Mouse (Mus musculus) G1E (cell line): ENCODE data around the gene Zfp644. TPM values are rescaled to one million over a fixed set of nuclear protein-coding genes. Genes with fewer than 3 reads are reported as not detected.

ENCODE experiments used
- ATAC-seq: 2 replicates; pipeline ENCODE4 v1.8.0; 2016; ENCODE audit warnings: mild to moderate bottlenecking; ENCODE audit not compliant: insufficient number of reproducible peaks, poor library complexity, low FRiP score, severe bottlenecking; ENCODE audit errors: extremely low read depth
- DNase-seq: peaks from one replicate; pipeline ENCODE4 v3.0.0; 2012; ENCODE audit warnings: low spot score
- H3K27me3 ChIP-seq: 2 replicates; pipeline ENCODE4 v1.6.1; 2012; ENCODE audit warnings: mild to moderate bottlenecking, low read length, inconsistent platforms; ENCODE audit not compliant: insufficient read depth
- H3K36me3 ChIP-seq: replicated peaks from 2 replicates; pipeline ENCODE3; 2012; ENCODE audit warnings: mild to moderate bottlenecking, inconsistent platforms
- H3K4me1 ChIP-seq: 2 replicates; pipeline ENCODE4 v1.6.1; 2012; ENCODE audit warnings: low read depth, low read length, inconsistent platforms, mixed read lengths; ENCODE audit not compliant: insufficient read depth
- H3K4me3 ChIP-seq: 2 replicates; pipeline ENCODE4 v1.5.1; 2012; ENCODE audit warnings: low read depth, mild to moderate bottlenecking, inconsistent platforms, low read length, moderate library complexity, mixed read lengths
- H3K9me3 ChIP-seq: replicated peaks from 2 replicates; pipeline ENCODE4 v1.6.1; 2012; ENCODE audit warnings: inconsistent platforms
- CTCF ChIP-seq: IDR thresholded peaks from 2 replicates; pipeline ENCODE4 v1.5.1; 2012; ENCODE audit warnings: low read depth, low read length, inconsistent platforms, mixed read lengths
- GATA1 ChIP-seq: IDR thresholded peaks from 2 replicates; pipeline ENCODE4 v1.6.1; 2012; ENCODE audit warnings: borderline replicate concordance, low read length, inconsistent platforms, mixed read lengths
- GATA2 ChIP-seq: IDR thresholded peaks from 2 replicates; pipeline ENCODE4 v1.6.1; 2012; ENCODE audit warnings: low read depth, low read length, inconsistent platforms, borderline replicate concordance
- POLR2AphosphoS5 ChIP-seq: IDR thresholded peaks from 2 replicates; pipeline ENCODE4 v1.6.1; 2012; ENCODE audit warnings: low read depth, low read length, inconsistent platforms; ENCODE audit not compliant: insufficient replicate concordance
- TAL1 ChIP-seq: conservative IDR thresholded peaks from 2 replicates; pipeline ENCODE4 v1.6.1; 2012; ENCODE audit warnings: low read depth, low read length, inconsistent platforms, mixed read lengths
- polyA plus RNA-seq: library from polyadenylated mRNA; stranded (reverse); fragments of >175 nt; gene quantifications from 2 replicates; pipeline ENCODE4 v1.2.3, GENCODE M21; 2012
- total RNA-seq, 2 experiments: library from RNA; stranded (forward) in 1 of 2; stranded (reverse) in 1 of 2; fragments of 200-1000 nt in 1 of 2; fragments of >200 nt in 1 of 2; fragmentation: Nextera tagmentation in 1 of 2; gene quantifications; 2 replicates each; pipeline ENCODE4 v1.2.3; 2014 to 2017

Gene Zfp644
- total and polyA plus RNA-seq, 3 experiments, result 13.9 to 97.8 (median 83.8) TPM

DNA sequence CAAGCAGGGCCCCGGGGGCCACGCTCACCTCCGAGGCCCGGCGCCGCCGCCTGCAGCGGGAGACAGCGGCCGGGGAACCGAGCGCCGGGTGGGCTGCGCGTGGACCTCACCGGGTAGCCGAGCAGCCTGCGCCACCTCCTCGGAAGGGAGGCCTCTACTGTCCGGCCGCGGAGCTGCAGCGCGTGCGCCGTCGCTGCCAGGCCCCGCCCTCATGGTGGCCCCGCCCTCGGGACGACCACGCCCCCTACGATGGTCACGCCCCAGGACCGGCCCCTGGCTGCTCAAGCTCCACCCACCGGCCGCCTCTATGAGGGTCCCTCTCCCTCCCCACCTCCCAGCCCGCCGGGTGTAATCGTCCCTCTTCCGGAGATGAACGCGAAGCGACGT, 122.5 kb downstream of the Zfp644 start:
- ATAC-seq, result no peak
- no peak for TF ChIP-seq POLR2AphosphoS5
- TF ChIP-seq GATA1, result no peak
- no peak for TF ChIP-seq TAL1
- TF ChIP-seq GATA2, result no peak
- no peak for TF ChIP-seq CTCF
- no peaks in the 10 kb centered on the region for H3K36me3 ChIP-seq
- peaks cover 11% of the 10 kb centered on the region for H3K9me3 ChIP-seq
- no peak overlapping the region; the same call in 1 of the 2 replicates for H3K4me3 ChIP-seq
- no peaks in the 10 kb centered on the region for H3K27me3 ChIP-seq
- DNase-seq, result no peak
- no peaks in the 10 kb centered on the region for H3K4me1 ChIP-seq

DNA sequence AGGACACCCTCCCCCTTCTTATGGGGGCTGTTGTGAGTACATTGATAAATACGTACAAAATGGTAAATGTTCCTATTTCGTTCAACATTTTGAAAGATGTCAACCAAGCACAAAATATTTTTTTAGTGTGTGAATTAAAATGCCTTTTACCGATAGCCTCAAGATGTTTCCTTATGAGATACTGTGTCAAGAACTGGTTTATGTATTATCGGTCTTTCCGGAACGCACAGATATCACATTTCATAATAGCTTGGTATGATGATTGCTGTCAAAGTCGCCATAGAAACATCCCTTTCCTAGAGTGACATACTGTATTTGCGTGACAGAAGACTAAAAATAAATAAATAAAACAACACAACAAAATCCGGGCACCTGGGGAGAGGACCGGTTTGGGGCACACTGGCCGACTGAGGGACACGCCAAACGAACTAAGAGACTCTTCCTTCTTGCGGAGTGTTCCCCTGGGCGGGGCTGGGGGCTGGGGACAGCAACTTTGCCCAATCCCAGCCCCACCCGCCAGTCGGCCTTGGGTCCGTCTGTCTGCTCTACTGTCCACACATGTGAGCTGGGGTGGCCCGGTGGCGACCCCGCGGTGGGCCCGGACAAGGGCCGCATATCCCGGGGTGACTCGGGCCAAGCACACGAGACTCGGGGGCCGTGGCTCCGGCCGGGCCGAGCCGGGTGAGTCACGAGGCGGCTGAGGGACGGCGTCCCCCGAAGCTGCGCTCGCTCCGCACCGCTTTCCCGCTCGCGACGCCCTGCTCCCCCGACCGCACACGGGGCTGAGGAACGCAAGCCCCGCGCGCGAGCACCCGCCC, 123.1 kb downstream of the Zfp644 start:
- Histone ChIP-seq H3K27me3 (no peaks in the 10 kb centered on the region), H3K4me3 (no peak overlapping the region; the same call in 1 of the 2 replicates), H3K4me1 (no peaks in the 10 kb centered on the region), H3K9me3 (peaks cover 11% of the 10 kb centered on the region), H3K36me3 (no peaks in the 10 kb centered on the region)
- no peak for DNase-seq
- no peak for TF ChIP-seq TAL1
- no peak for TF ChIP-seq GATA1
- no peak for TF ChIP-seq POLR2AphosphoS5
- no peak for TF ChIP-seq GATA2
- no peak for TF ChIP-seq CTCF
- no peak for ATAC-seq

Other genes with a start within 250 kb of the Zfp644 start
- gene Barhl2, start 239.1 kb downstream of the Zfp644 start, total RNA-seq (2014; fragmentation: Nextera tagmentation), result not detected in 2 replicates
- gene Barhl2, start 239.1 kb downstream of the Zfp644 start, total RNA-seq (2017), result 0.06 TPM in 1 of 2 replicates, not detected in the other
- not detected in 2 replicates for gene Barhl2, start 239.1 kb downstream of the Zfp644 start, polyA plus RNA-seq
- gene Gm17304, start 88.2 kb downstream of the Zfp644 start, total RNA-seq (2014; fragmentation: Nextera tagmentation), result not detected in 2 replicates
- not detected in 2 replicates for gene Gm17304, start 88.2 kb downstream of the Zfp644 start, total RNA-seq (2017)
- gene Gm17304, start 88.2 kb downstream of the Zfp644 start, polyA plus RNA-seq, result not detected in 2 replicates
- gene Hfm1, start 229.0 kb upstream of the Zfp644 start, total RNA-seq (2014; fragmentation: Nextera tagmentation), result not detected in 2 replicates
- gene Hfm1, start 229.0 kb upstream of the Zfp644 start, total RNA-seq (2017), result 0.12 TPM in 1 of 2 replicates, not detected in the other
- not detected in 2 replicates for gene Hfm1, start 229.0 kb upstream of the Zfp644 start, polyA plus RNA-seq